Mouse (Mus musculus): Measurements from ENCODE around the gene Hmgn1. TPM values are rescaled to one million over a fixed set of nuclear protein-coding genes. Genes with fewer than 3 reads are reported as not detected.

The Hmgn1 gene
- total and polyA plus RNA-seq, 3 experiments = 243 to 745 (median 394) TPM

DNA sequence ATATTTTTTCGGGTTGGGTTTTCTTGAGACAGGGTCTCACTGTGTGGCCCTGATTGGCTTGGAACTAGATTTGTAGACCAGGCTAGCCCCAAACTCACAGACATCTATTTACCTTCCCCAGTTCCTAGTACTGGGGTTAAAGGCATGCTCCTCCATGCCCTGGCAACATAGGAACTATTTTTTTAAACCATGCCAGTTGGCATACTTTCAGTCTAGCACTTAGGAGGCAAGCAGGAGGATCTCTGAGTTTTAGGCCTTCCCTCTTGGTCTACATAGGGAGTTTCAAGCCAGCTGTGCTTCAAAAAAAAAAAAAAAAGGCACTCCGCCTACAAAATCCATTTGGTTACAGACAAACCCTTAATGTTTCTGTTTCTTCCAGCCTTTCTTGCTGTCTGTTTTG, 26.9 kb upstream of the Hmgn1 start:
- Histone ChIP-seq H3K4me2 (ENCODE audit: insufficient read depth, low read depth, poor library complexity, severe bottlenecking) (no peak overlapping the region), H3K36me3 (replicated peaks in 1 of 2; ENCODE audit: control insufficient read depth in 1 of 2, insufficient read depth in 1 of 2, low read length in 1 of 2) (peaks cover 36 to 93% of the 10 kb centered on the region in 2 experiments), H3K27me3 (replicated peaks) (no peaks in the 10 kb centered on the region), H3K4me1 (ENCODE audit: control insufficient read depth in 1 of 2, insufficient read depth in 2 of 2) (peaks cover 0 to under 1% of the 10 kb centered on the region in 2 experiments; a peak in 1 of 4 replicates), H3K9me3 (replicated peaks; ENCODE audit: low read length) (no peaks in the 10 kb centered on the region), H3K79me2 (replicated peaks; ENCODE audit: control insufficient read depth, extremely low read depth, insufficient read depth, poor library complexity, severe bottlenecking) (no peaks in the 10 kb centered on the region), H3K4me3 (replicated peaks in 1 of 3; ENCODE audit: low read depth in 2 of 3, low read length in 2 of 3, poor library complexity in 1 of 3) (no peak overlapping the region), H3K9ac (ENCODE audit: insufficient read depth, low read depth) (no peak overlapping the region), H3K27ac (ENCODE audit: insufficient read depth, low read depth) (no peak overlapping the region)
- TF ChIP-seq IRF4 (IDR thresholded peaks at IDR 0.05; ENCODE audit: low read depth, low read length) = no peak
- TF ChIP-seq RAD21 (IDR thresholded peaks at IDR 0.05; ENCODE audit: low read depth, low read length) = no peak
- no peak for TF ChIP-seq MAX (IDR thresholded peaks at IDR 0.05; ENCODE audit: low read length)
- TF ChIP-seq ETS1 (conservative IDR thresholded peaks at IDR 0.05; ENCODE audit: low read depth, low read length) = no peak
- no peak for TF ChIP-seq POLR2AphosphoS2 (IDR thresholded peaks at IDR 0.05; ENCODE audit: low read depth, low read length)
- no peak for TF ChIP-seq MYC (IDR thresholded peaks at IDR 0.05; ENCODE audit: low read depth, low read length)
- no peak for TF ChIP-seq SMC3 (IDR thresholded peaks at IDR 0.05; ENCODE audit: low read depth, low read length)
- TF ChIP-seq USF2 (conservative IDR thresholded peaks at IDR 0.05; ENCODE audit: low read depth, low read length) = no peak
- no peak for TF ChIP-seq POLR2A (IDR thresholded peaks at IDR 0.05; ENCODE audit: low read depth, low read length)
- TF ChIP-seq CHD1 (IDR thresholded peaks at IDR 0.05; ENCODE audit: low read depth, low read length) = no peak
- no peak for TF ChIP-seq BHLHE40 (IDR thresholded peaks at IDR 0.05; ENCODE audit: low read depth, low read length)
- TF ChIP-seq GABPA (IDR thresholded peaks at IDR 0.05; ENCODE audit: insufficient replicate concordance, low read depth, low read length) = no peak
- TF ChIP-seq NELFE (IDR thresholded peaks at IDR 0.05; ENCODE audit: low read depth, low read length) = no peak
- no peak for TF ChIP-seq TBP (conservative IDR thresholded peaks at IDR 0.05; ENCODE audit: low read depth, low read length)
- no peak for TF ChIP-seq KAT2A (IDR thresholded peaks at IDR 0.05; ENCODE audit: insufficient replicate concordance, low read length)
- TF ChIP-seq ELF1 (IDR thresholded peaks at IDR 0.05; ENCODE audit: low read depth, low read length) = no peak
- no peak for TF ChIP-seq MXI1 (IDR thresholded peaks at IDR 0.05; ENCODE audit: low read depth, low read length)
- no peak for TF ChIP-seq JUN (IDR thresholded peaks at IDR 0.05; ENCODE audit: insufficient read depth, low read depth, low read length)
- dilution Hi-C loops (cut with MboI; ENCODE audit: extremely low pct_ligation_motif_present, extremely low pct_unique_long_range_greater_than_20kb, low sequenced_read_pairs) (no loop called here), in situ Hi-C loops (cut with MboI; ENCODE audit: low pct_ligation_motif_present, low pct_unique_long_range_greater_than_20kb, low sequenced_read_pairs) (loop anchor here (10.0 kb wide), 1 partner anchor 120 kb away; no protein-coding TSS in a partner anchor)
- no peak for DNase-seq (ENCODE audit: extremely low read depth)

DNA sequence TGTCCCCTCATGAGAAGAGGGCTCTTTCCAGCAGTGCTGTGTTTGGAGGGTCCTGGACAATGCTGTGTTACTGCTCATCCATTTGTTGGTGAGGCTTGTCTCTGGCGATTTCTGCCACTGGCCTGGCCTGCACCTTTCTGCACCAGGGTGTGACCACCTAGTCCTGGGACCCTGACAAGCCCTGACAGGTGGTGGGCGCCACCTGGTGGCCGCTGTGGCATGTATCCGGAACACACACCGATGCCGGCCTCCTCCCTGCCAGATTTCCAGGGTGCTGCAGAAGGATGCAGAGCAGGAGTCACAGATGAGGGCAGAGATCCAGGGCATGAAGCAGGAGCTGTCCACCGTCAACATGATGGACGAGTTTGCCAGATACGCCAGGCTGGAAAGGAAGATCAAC, 24.0 kb upstream of the Hmgn1 start:
- Histone ChIP-seq H3K9ac (ENCODE audit: insufficient read depth, low read depth) (no peak overlapping the region), H3K79me2 (replicated peaks; ENCODE audit: control insufficient read depth, extremely low read depth, insufficient read depth, poor library complexity, severe bottlenecking) (0 out of 2 replicates have a peak, but pooled peaks cover 8% of the 10 kb centered on the region), H3K27me3 (replicated peaks) (no peaks in the 10 kb centered on the region), H3K4me2 (ENCODE audit: insufficient read depth, low read depth, poor library complexity, severe bottlenecking) (no peak overlapping the region), H3K4me3 (replicated peaks in 1 of 3; ENCODE audit: low read depth in 2 of 3, low read length in 2 of 3, poor library complexity in 1 of 3) (no peak overlapping the region), H3K36me3 (replicated peaks in 1 of 2; ENCODE audit: control insufficient read depth in 1 of 2, insufficient read depth in 1 of 2, low read length in 1 of 2) (peaks cover 25 to 90% of the 10 kb centered on the region in 2 experiments), H3K9me3 (replicated peaks; ENCODE audit: low read length) (no peaks in the 10 kb centered on the region), H3K4me1 (ENCODE audit: control insufficient read depth in 1 of 2, insufficient read depth in 2 of 2) (peaks cover 7 to 23% of the 10 kb centered on the region in 2 experiments), H3K27ac (ENCODE audit: insufficient read depth, low read depth) (no peak overlapping the region)
- dilution Hi-C loops (cut with MboI; ENCODE audit: extremely low pct_ligation_motif_present, extremely low pct_unique_long_range_greater_than_20kb, low sequenced_read_pairs) = no loop called here
- peak; percentile 47; the same call in 1 of the 2 replicates for TF ChIP-seq NRF1 (IDR thresholded peaks at IDR 0.05; ENCODE audit: low read depth, low read length)
- peak; percentile 81 for TF ChIP-seq RAD21 (IDR thresholded peaks at IDR 0.05; ENCODE audit: low read depth, low read length)
- no peak for TF ChIP-seq MAFK (IDR thresholded peaks at IDR 0.05; ENCODE audit: insufficient replicate concordance, low read length)
- TF ChIP-seq SMC3 (IDR thresholded peaks at IDR 0.05; ENCODE audit: low read depth, low read length) = peak; percentile 94
- peak; percentile 77 to 94 for TF ChIP-seq CTCF (conservative IDR thresholded peaks at IDR 0.05 in 1 of 2, IDR thresholded peaks at IDR 0.05 in 1 of 2; ENCODE audit: low read depth in 2 of 2, low read length in 2 of 2)
- peak; percentile 52 for TF ChIP-seq ELF1 (IDR thresholded peaks at IDR 0.05; ENCODE audit: low read depth, low read length)
- no peak for TF ChIP-seq MXI1 (IDR thresholded peaks at IDR 0.05; ENCODE audit: low read depth, low read length)
- TF ChIP-seq IRF4 (IDR thresholded peaks at IDR 0.05; ENCODE audit: low read depth, low read length) = 0 out of 2 replicates have a peak, but pooled peaks have one; percentile 19
- TF ChIP-seq ZNF384 (IDR thresholded peaks at IDR 0.05; ENCODE audit: low read depth, low read length) = no peak
- in situ Hi-C loops (cut with MboI; ENCODE audit: low pct_ligation_motif_present, low pct_unique_long_range_greater_than_20kb, low sequenced_read_pairs) = loop anchor here (10.0 kb wide), 1 partner anchor 117 kb away; no protein-coding TSS in a partner anchor
- peak; percentile 65 for DNase-seq (ENCODE audit: extremely low read depth)

All from CH12.LX (cell line).